Mouse (Mus musculus): ENCODE results near the gene Cdh3. TPM values are rescaled to one million over a fixed set of nuclear protein-coding genes. Genes with fewer than 3 reads are reported as not detected.
"Not testable (repeated sequence)": the region's sequence is repeated elsewhere in the genome, so short reads cannot be mapped to it uniquely, and the experiment has no call there.

Cdh3 gene
- polyA plus RNA-seq, 1 experiment from 2014 or later, result 3.8 TPM

DNA sequence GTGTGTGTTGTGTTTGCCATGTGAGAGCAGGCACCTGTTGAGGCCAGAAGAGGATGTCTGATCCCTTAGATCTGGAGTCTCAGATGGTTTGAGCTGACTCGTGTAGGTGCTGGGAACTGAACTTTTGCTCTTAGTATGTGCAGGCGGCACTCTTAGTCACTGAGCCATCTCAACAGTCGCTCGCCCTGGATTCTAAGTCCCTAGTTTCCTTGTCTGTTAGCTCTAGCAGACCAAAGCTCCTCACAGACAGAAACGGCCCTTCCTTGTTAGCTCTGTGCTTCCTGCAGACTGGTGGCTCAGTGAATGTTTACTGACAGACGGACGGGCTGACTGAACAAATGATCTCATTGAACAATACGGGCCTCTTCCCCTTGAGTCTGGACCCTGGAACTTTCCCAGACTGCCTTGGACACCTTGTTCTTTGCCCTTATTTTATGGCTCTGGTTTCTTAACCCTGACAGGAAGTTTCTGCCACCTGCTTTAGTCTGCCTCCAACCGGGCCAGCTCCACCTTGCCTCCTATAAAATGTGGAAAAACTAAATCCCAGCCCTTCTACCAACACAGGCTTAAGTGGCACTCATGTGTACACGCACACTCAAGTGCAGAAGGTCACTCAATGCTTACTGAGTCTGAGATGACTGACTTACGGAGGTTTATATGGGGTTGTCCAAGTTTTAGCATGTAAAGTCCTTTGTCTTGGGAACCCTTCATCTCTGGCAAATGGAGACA lies 74.4 kb downstream of the Cdh3 start:
- Histone ChIP-seq H3K36me3 (ENCODE audit: control insufficient read depth, insufficient read depth, low read length) (no peaks in the 10 kb centered on the region), H3K9me3 (ENCODE audit: control insufficient read depth, low read length) (no peaks in the 10 kb centered on the region), H3K27ac (ENCODE audit: low read depth, low read length) (no peak overlapping the region), H3K27me3 (ENCODE audit: control insufficient read depth, insufficient read depth, low read length) (no peaks in the 10 kb centered on the region), H3K4me2 (ENCODE audit: low read depth, low read length, severe bottlenecking) (no peak overlapping the region), H3K4me1 (replicated peaks; ENCODE audit: control insufficient read depth, insufficient read depth, low read length) (no peaks in the 10 kb centered on the region), H3K9ac (ENCODE audit: low read length) (no peak overlapping the region), H3K4me3 (ENCODE audit: low read depth, low read length) (no peak overlapping the region)
- ATAC-seq (replicated peaks; ENCODE audit: low FRiP score), result no peak
- 79% methylated on average over 11 of the region's 11 CpGs for WGBS
- DNase-seq (ENCODE audit: low spot score), result no peak

- ATAC-seq (replicated peaks; ENCODE audit: low FRiP score) (no peak), DNase-seq (ENCODE audit: low spot score) (no peak)
- no peak overlapping the region for H3K27ac ChIP-seq (ENCODE audit: low read depth, low read length)
- H3K4me2 ChIP-seq (ENCODE audit: low read depth, low read length, severe bottlenecking), result no peak overlapping the region
- no peak overlapping the region for H3K9ac ChIP-seq (ENCODE audit: low read length)
- WGBS, result 90% methylated on average over 3 of the region's 3 CpGs
- H3K27me3 ChIP-seq (ENCODE audit: control insufficient read depth, insufficient read depth, low read length), result no peaks in the 10 kb centered on the region
- H3K9me3 ChIP-seq (ENCODE audit: control insufficient read depth, low read length), result no peaks in the 10 kb centered on the region
- H3K4me3 ChIP-seq (ENCODE audit: low read depth, low read length), result no peak overlapping the region
- H3K4me1 ChIP-seq (replicated peaks; ENCODE audit: control insufficient read depth, insufficient read depth, low read length), result no peaks in the 10 kb centered on the region
- no peaks in the 10 kb centered on the region for H3K36me3 ChIP-seq (ENCODE audit: control insufficient read depth, insufficient read depth, low read length)
These were observed 75.0 kb downstream of the Cdh3 start for GRCm38 (mm10) chr8:106585671-106586037.

GRCm38 (mm10) chr8:106586896-106587295 lies 76.2 kb downstream of the Cdh3 start:
- Histone ChIP-seq H3K4me3 (ENCODE audit: low read depth, low read length) (no peak overlapping the region), H3K4me1 (replicated peaks; ENCODE audit: control insufficient read depth, insufficient read depth, low read length) (no peaks in the 10 kb centered on the region), H3K9me3 (ENCODE audit: control insufficient read depth, low read length) (no peaks in the 10 kb centered on the region), H3K27ac (ENCODE audit: low read depth, low read length) (no peak overlapping the region), H3K9ac (ENCODE audit: low read length) (no peak overlapping the region), H3K27me3 (ENCODE audit: control insufficient read depth, insufficient read depth, low read length) (no peaks in the 10 kb centered on the region), H3K36me3 (ENCODE audit: control insufficient read depth, insufficient read depth, low read length) (no peaks in the 10 kb centered on the region), H3K4me2 (ENCODE audit: low read depth, low read length, severe bottlenecking) (no peak overlapping the region)
- no peak for ATAC-seq (replicated peaks; ENCODE audit: low FRiP score)
- DNase-seq (ENCODE audit: low spot score), result no peak
- 91% methylated on average over 8 of the region's 8 CpGs for WGBS

DNA sequence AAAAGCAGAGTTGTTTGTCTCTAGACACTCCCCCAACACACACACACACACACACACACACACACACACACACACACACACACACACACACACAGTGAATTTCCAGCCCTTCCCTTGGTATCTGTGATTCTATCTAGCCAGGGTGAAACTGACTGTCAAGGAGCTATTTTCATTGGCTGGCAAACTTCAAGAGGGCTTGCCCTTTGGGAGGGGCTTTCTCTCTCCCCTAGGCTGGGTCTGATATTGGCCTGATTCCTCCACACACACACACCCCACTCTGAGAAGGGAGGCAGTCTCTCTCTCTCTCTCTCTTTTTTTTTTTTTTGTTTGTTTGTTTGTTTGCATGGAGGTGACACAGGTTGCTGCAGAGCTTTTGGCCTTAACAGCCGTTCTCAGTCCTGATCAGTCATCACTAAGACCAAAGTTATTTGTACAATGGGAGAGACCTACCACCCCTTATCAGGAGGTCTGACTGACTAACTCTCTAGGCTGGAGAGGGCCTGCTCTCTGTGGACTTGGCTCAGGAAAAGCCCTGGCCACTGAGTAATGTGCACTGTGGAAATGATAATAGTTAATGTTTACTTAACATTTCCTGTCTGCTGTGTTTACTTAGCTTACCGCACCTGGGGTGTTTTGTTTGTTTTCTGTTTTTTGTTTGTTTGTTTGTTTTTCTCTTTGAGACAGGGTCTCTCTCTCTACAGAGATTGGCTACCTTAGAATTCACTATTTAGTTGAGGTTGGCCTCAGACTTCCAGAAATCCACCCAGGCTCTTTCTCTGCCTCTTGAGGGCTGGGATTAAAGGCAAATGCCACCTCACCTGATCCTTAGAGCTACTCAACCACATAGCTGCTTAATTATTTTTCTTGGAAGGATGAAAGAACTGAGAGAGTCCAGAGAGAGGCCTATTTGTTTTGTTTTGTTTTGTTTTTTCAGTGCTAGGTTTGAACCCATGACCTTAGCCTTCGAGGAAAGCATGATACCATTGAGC lies 78.0 kb downstream of the Cdh3 start:
- no peak overlapping the region for H3K4me2 ChIP-seq (ENCODE audit: low read depth, low read length, severe bottlenecking)
- ATAC-seq (replicated peaks; ENCODE audit: low FRiP score) (no peak), DNase-seq (ENCODE audit: low spot score) (no peak)
- H3K4me3 ChIP-seq (ENCODE audit: low read depth, low read length), result no peak overlapping the region
- no peaks in the 10 kb centered on the region for H3K4me1 ChIP-seq (replicated peaks; ENCODE audit: control insufficient read depth, insufficient read depth, low read length)
- WGBS, result 72% methylated on average over 3 of the region's 3 CpGs
- no peaks in the 10 kb centered on the region for H3K36me3 ChIP-seq (ENCODE audit: control insufficient read depth, insufficient read depth, low read length)
- no peaks in the 10 kb centered on the region for H3K27me3 ChIP-seq (ENCODE audit: control insufficient read depth, insufficient read depth, low read length)
- no peaks in the 10 kb centered on the region for H3K9me3 ChIP-seq (ENCODE audit: control insufficient read depth, low read length)
- no peak overlapping the region for H3K27ac ChIP-seq (ENCODE audit: low read depth, low read length)
- H3K9ac ChIP-seq (ENCODE audit: low read length), result no peak overlapping the region

DNA sequence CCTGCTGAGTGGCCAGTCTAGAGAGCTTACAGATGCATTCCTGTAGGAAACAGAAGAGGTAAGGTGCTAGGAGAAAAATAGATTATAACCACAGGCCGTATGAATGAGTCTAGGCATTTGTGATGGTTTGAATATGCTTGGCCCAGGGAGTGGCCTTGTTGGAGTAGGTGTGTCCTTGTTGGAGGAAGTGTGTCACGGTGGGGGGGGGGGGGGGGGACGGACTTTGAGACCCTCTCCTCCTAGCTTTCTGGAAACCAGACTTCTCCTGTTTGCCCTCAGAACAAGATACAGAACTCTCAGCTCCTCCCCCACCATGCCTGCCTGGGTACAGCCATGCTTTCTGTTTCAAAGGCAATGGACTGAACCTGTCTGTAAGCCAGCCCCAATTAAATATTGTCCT lies 81.8 kb downstream of the Cdh3 start:
- Histone ChIP-seq H3K27me3 (ENCODE audit: control insufficient read depth, insufficient read depth, low read length) (no peaks in the 10 kb centered on the region), H3K4me2 (ENCODE audit: low read depth, low read length, severe bottlenecking) (no peak overlapping the region), H3K9me3 (ENCODE audit: control insufficient read depth, low read length) (no peaks in the 10 kb centered on the region), H3K27ac (ENCODE audit: low read depth, low read length) (no peak overlapping the region), H3K4me1 (replicated peaks; ENCODE audit: control insufficient read depth, insufficient read depth, low read length) (0 out of 2 replicates have a peak, but pooled peaks cover 4% of the 10 kb centered on the region), H3K4me3 (ENCODE audit: low read depth, low read length) (no peak overlapping the region), H3K36me3 (ENCODE audit: control insufficient read depth, insufficient read depth, low read length) (no peaks in the 10 kb centered on the region), H3K9ac (ENCODE audit: low read length) (no peak overlapping the region)
- 65% methylated on average over 3 of the region's 3 CpGs for WGBS
- no peak for DNase-seq (ENCODE audit: low spot score)
- ATAC-seq (replicated peaks; ENCODE audit: low FRiP score), result no peak

DNA sequence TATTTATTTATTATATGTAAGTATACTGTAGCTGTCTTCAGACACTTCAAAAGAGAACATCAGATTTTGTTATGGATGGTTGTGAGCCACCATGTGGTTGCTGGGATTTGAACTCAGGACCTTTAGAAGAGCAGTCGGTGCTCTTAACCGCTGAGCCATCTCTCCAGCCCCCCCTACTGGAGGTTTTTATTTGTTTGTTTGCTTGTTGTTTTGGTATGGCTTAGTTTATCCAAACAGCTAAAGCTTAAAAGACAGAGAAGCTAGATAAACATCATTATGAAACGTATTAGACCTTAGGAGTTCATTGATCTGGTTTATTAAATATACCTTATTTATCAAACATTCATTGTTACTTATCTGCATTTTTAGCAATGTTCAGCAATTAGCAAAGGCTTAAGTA lies 84.9 kb downstream of the Cdh3 start:
- 86% methylated on average over 3 of the region's 3 CpGs for WGBS
- not testable (repeated sequence) for H3K9me3 ChIP-seq (ENCODE audit: control insufficient read depth, low read length); H3K9ac ChIP-seq (ENCODE audit: low read length); H3K36me3 ChIP-seq (ENCODE audit: control insufficient read depth, insufficient read depth, low read length); ATAC-seq (replicated peaks; ENCODE audit: low FRiP score); H3K4me3 ChIP-seq (ENCODE audit: low read depth, low read length); H3K4me2 ChIP-seq (ENCODE audit: low read depth, low read length, severe bottlenecking); H3K27ac ChIP-seq (ENCODE audit: low read depth, low read length); H3K27me3 ChIP-seq (ENCODE audit: control insufficient read depth, insufficient read depth, low read length); H3K4me1 ChIP-seq (replicated peaks; ENCODE audit: control insufficient read depth, insufficient read depth, low read length); DNase-seq (ENCODE audit: low spot score)

GRCm38 (mm10) chr8:106597067-106597466 lies 86.4 kb downstream of the Cdh3 start:
- Histone ChIP-seq H3K36me3 (ENCODE audit: control insufficient read depth, insufficient read depth, low read length) (no peaks in the 10 kb centered on the region), H3K4me2 (ENCODE audit: low read depth, low read length, severe bottlenecking) (no peak overlapping the region), H3K27me3 (ENCODE audit: control insufficient read depth, insufficient read depth, low read length) (peaks cover 3% of the 10 kb centered on the region; the same call in 1 of the 2 replicates), H3K9ac (ENCODE audit: low read length) (no peak overlapping the region), H3K27ac (ENCODE audit: low read depth, low read length) (no peak overlapping the region), H3K4me1 (replicated peaks; ENCODE audit: control insufficient read depth, insufficient read depth, low read length) (0 out of 2 replicates have a peak, but pooled peaks cover 4% of the 10 kb centered on the region), H3K4me3 (ENCODE audit: low read depth, low read length) (no peak overlapping the region), H3K9me3 (ENCODE audit: control insufficient read depth, low read length) (no peaks in the 10 kb centered on the region)
- WGBS, result 96% methylated on average over 5 of the region's 5 CpGs
- DNase-seq (ENCODE audit: low spot score) (no peak), ATAC-seq (replicated peaks; ENCODE audit: low FRiP score) (no peak)

GRCm38 (mm10) chr8:106599265-106599979 lies 88.7 kb downstream of the Cdh3 start:
- WGBS, result 20% methylated on average over 7 of the region's 7 CpGs
- Histone ChIP-seq H3K9ac (ENCODE audit: low read length) (no peak overlapping the region), H3K9me3 (ENCODE audit: control insufficient read depth, low read length) (no peaks in the 10 kb centered on the region), H3K4me3 (ENCODE audit: low read depth, low read length) (no peak overlapping the region), H3K36me3 (ENCODE audit: control insufficient read depth, insufficient read depth, low read length) (no peaks in the 10 kb centered on the region), H3K27me3 (ENCODE audit: control insufficient read depth, insufficient read depth, low read length) (peaks cover 26% of the 10 kb centered on the region), H3K4me1 (replicated peaks; ENCODE audit: control insufficient read depth, insufficient read depth, low read length) (peaks cover 14% of the 10 kb centered on the region; the same call in 1 of the 2 replicates), H3K27ac (ENCODE audit: low read depth, low read length) (peak overlapping the region; percentile 19; the same call in 1 of the 2 replicates), H3K4me2 (ENCODE audit: low read depth, low read length, severe bottlenecking) (no peak overlapping the region)
- no peak for DNase-seq (ENCODE audit: low spot score)
- ATAC-seq (replicated peaks; ENCODE audit: low FRiP score), result peak; percentile 68
